Mouse (Mus musculus) erythroblast, adult 5-6 weeks (primary cell): ENCODE results near the gene Gm7697. TPM values are rescaled to one million over a fixed set of nuclear protein-coding genes. Genes with fewer than 3 reads are reported as not detected.
"Not testable (repeated sequence)": the region's sequence is repeated elsewhere in the genome, so short reads cannot be mapped to it uniquely, and the experiment has no call there.

Experiments
- ATAC-seq: replicated peaks from 2 replicates; pipeline ENCODE4 v1.8.0; 2016; ENCODE audit warnings: moderate number of reproducible peaks, mild to moderate bottlenecking, moderate TSS enrichment, inconsistent platforms; ENCODE audit not compliant: poor library complexity, low FRiP score, severe bottlenecking
- total RNA-seq, 2 experiments: library from RNA; stranded (forward) in 1 of 2; stranded (reverse) in 1 of 2; fragments of 150-400 nt in 1 of 2; fragments of 200-764, 138-1000 nt in 1 of 2; gene quantifications; 2 replicates each; pipeline versions ENCODE4 v1.2.3 to v1.2.4; 2015 to 2017; ENCODE audit warnings: low replicate concordance in 2 of 2

The Gm7697 gene
- total RNA-seq (2015; ENCODE audit: low replicate concordance) (not detected in 2 replicates), total RNA-seq (2017; ENCODE audit: low replicate concordance) (not detected in 2 replicates)

DNA sequence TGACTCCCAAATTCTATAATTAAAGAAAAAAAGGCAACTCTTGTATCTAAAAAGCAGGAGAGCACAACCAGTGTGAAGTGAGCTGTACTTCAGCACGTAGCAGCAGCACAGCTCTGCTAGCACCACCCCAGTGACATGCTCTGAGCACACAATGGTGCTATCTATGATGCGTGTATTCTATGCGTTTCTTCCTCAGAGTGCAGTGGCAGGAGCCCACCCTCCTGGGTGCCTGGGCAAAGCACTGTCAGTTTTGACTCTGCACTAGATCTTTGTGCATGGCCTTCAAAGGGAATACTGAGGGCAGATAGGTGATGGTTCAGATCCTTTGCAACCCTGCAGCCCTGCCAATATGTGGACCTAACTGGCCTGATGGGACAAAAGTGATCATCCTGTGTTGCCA lies at the start of gene Gm7697:
Gene Gm7697 (minus strand): TSS at position 101 of the 400 bp plus-strand sequence.
- ATAC-seq: not testable (repeated sequence)

DNA sequence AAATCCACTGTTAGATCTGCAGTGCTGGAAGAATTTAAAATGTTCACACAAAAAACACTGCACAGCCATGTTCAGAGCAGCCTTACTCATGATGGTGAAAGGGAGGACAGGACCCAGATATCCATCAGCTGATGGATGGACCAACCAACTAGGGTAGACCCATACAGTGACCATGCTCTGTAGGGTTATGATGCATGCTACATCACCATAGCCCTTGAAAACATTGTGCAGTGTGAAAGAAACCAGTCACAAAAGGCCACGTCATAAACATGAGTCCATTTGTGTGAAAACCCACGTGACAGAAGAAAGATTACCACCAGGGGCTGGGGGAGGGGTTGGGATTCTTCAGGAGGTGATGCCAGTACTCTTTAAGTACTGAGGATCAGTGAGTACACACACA lies 28.5 kb upstream of the Gm7697 start:
- not testable (repeated sequence) for ATAC-seq

DNA sequence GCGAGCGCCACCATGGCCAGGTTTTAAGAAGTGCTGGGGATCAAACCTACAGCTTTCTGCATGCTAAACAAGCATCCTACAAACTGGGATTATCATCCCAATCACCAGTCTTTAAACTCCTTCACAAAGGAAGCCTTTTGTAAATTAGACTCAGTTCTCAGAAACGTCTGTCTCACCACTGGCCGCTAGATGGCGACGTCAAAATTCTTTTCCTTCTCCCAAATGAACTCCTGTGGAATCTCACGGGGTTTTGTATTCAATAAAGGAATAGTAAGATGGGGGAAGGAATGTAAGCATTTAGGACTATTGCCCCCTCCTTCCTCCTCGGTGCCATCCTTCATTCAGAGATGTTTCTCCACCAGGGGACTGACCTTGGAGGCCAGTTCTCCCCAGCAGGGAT lies 26.8 kb upstream of the Gm7697 start:
- ATAC-seq: not testable (repeated sequence)

DNA sequence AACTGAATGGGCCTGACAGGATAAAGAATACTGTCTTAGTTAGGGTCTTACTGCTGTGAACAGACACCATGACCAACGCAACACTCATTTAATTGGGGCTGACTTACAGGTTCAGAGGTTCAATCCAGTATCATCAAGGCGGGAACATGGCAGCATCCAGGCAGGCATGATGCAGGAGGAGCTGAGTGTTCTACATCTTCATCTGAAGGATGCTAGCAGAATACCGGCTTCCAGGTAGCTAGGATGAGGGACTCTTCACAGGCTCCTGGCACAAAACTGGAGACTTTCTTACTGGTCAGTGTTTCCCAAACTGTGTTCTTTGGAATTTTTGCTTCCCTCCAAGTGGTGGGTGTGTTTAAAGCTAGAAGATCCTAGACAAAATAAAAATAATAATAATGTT lies 25.3 kb upstream of the Gm7697 start:
- not testable (repeated sequence) for ATAC-seq

DNA sequence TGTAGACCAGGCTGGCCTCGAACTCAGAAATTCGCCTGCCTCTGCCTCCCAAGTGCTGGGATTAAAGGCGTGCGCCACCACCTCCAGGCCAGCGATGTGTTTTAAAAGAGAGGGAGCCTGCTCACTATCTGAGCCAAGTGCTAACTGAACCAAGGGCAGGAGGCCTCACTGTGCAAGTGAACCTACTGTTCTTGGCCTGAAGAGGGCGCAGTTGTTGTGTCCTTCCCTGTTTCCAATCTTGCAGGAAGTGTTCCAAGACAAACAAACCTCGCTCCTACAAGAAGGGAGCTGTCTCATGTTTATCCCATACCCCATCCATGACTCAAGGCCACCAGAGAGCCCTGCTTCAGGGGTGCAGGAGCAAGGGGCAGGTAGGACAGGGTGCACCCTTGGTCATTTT lies 24.4 kb upstream of the Gm7697 start:
- ATAC-seq: not testable (repeated sequence)

DNA sequence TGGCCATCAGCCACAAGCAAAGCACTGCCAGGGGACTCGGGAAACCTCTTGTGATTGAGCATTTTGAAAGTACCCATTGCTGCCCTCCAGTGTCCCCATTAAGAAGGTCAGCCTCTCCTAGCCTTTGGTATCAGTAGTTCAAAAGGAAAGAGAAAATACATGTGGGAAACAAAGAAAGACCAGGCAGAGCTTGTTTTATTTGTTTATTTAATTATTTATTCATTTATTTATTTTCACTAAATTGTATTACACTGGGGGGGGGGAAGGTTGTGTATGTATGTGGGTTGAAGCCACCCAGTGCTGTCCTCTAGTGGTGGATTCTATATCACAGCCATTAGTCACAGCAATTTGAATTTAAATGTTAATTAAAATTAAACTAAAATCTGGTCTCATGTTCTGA lies 22.2 kb upstream of the Gm7697 start:
- not testable (repeated sequence) for ATAC-seq

DNA sequence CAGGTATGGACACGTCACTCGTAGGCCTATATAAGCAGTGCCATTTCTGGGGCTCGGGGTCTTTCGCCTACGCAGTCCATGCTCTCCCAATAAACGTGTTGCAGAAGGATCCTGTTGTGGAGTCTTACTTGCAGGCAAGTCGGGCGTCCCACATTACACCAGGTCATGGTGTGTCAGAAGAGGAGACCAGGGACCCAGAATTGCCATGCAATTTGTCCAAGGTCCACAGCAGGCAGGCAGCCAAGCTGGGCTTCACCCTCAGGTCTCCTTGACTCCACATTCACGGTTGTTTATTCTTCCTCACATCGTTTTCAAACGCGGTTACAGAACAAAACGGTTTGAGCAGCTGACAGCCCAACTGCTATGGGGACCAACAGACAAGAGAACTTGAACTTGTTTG lies 21.7 kb upstream of the Gm7697 start:
- ATAC-seq: not testable (repeated sequence)

DNA sequence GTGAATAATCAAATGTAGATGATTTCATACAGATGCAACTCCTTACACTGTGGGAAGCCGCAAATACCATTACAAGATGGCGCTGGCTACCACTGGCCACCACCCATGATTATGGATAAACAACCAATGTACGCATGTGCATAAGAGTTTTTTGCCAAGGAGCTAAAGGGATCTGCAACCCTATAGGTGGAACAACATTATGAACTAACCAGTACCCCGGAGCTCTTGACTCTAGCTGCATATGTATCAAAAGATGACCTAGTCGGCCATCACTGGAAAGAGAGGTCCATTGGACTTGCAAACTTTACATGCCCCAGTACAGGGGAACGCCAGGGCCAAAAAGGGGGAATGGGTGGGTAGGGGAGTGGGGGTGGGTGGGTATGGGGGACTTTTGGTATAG lies 21.2 kb upstream of the Gm7697 start:
- ATAC-seq: not testable (repeated sequence)

DNA sequence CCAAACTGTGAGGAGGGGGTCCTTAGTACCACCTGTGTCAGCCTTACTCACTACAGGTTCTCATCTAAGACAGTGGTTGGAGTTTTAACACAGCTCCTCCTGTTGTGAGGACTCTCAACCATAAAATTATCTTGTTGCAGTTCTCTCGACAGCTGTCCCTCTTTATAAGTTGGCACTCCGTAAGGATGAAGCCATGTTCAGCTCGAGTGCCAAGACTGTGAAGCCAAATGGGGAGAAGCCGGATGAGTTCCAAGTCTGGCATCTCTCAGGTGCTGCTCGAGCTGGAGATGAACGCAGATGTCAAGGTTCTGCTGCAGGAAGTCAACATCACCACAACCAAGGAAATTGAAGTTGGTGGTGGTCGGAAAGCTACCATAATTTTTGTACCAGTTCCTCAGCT lies 18.0 kb upstream of the Gm7697 start:
- not testable (repeated sequence) for ATAC-seq

DNA sequence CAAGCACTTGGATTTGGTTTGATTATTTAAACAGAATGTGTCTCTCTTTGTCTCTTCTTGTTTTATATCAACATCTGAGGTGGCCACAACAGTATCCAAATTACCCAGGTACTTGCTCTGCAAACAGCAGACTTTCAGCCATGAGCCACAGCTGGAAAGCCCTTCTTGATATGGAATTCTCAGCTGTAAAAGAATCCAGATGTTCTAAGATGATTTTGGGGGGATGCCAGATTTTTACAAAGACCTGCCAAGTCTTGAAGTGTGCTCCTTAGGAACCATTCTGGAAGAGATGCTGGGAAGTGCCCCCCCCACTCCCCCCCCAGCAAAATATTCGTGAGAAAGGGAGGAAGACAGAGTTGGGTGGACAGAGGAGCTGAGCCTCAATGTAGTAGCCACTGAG lies 17.6 kb upstream of the Gm7697 start:
- ATAC-seq: not testable (repeated sequence)

DNA sequence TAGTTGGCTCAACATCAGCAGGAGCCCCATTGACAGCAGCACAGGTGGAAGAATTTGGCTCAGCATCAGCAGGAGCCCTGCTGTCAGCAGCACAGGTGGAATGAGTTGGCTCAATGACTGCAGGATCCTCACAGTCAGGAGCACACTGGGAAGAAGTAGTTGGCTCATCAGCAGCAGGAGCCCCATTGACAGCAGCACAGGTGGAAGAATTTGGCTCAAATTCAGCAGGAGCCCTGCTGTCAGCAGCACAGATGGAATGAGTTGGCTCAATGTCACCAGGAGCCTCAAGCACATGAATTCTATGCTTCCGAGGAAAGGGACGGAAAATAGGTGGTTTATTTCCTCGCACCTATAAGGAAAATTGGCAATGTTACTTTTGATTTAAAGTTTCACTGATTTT lies 47.8 kb downstream of the Gm7697 start:
- ATAC-seq: not testable (repeated sequence)

DNA sequence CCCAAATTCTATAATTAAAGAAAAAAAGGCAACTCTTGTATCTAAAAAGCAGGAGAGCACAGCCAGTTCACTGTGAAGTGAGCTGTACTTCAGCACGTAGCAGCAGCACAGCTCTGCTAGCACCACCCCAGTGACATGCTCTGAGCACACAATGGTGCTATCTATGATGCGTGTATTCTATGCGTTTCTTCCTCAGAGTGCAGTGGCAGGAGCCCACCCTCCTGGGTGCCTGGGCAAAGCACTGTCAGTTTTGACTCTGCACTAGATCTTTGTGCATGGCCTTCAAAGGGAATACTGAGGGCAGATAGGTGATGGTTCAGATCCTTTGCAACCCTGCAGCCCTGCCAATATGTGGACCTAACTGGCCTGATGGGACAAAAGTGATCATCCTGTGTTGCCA lies 69.3 kb downstream of the Gm7697 start, which contains the start of gene Gm9495:
Gene Gm9495 (minus strand): TSS at position 101 of the 400 bp plus-strand sequence.
- not testable (repeated sequence) for ATAC-seq

Other genes starting within 250 kb of the Gm7697 start
- gene Gm9495, start 69.4 kb downstream of the Gm7697 start, total RNA-seq (2015; ENCODE audit: low replicate concordance): not detected in 2 replicates
- gene Gm9495, start 69.4 kb downstream of the Gm7697 start, total RNA-seq (2017; ENCODE audit: low replicate concordance): not detected in 2 replicates
- gene Zfp868, start 102.6 kb upstream of the Gm7697 start, total RNA-seq (2015; ENCODE audit: low replicate concordance): 9.4 and 19.4 TPM in 2 replicates
- gene Zfp868, start 102.6 kb upstream of the Gm7697 start, total RNA-seq (2017; ENCODE audit: low replicate concordance): 9.4 and 9.9 TPM in 2 replicates
- not detected in 2 replicates for gene Zfp964, start 131.5 kb upstream of the Gm7697 start, total RNA-seq (2015; ENCODE audit: low replicate concordance)
- 0.09 and 0.14 TPM in 2 replicates for gene Zfp964, start 131.5 kb upstream of the Gm7697 start, total RNA-seq (2017; ENCODE audit: low replicate concordance)
- gene Zfp869, start 187.7 kb upstream of the Gm7697 start, total RNA-seq (2015; ENCODE audit: low replicate concordance): 10.7 and 15.6 TPM in 2 replicates
- 23.1 and 30.1 TPM in 2 replicates for gene Zfp869, start 187.7 kb upstream of the Gm7697 start, total RNA-seq (2017; ENCODE audit: low replicate concordance)
- 5.2 and 7.1 TPM in 2 replicates for gene Zfp963, start 227.0 kb upstream of the Gm7697 start, total RNA-seq (2015; ENCODE audit: low replicate concordance)
- gene Zfp963, start 227.0 kb upstream of the Gm7697 start, total RNA-seq (2017; ENCODE audit: low replicate concordance): 3.2 and 3.7 TPM in 2 replicates